Mouse (Mus musculus) cortical plate, adult 2 months (tissue): ENCODE measurements around the gene Tbc1d16. TPM values are rescaled to one million over a fixed set of nuclear protein-coding genes. Genes with fewer than 3 reads are reported as not detected.

Experiments used
- H3K27ac ChIP-seq: fragments of 200-500 bp; 2 replicates; pipeline ENCODE4 v1.5.1; 2012; ENCODE audit warnings: low read length, control low read depth, inconsistent platforms; ENCODE audit not compliant: insufficient read depth
- H3K4me1 ChIP-seq: fragments of 200-500 bp; 2 replicates; pipeline ENCODE4 v1.6.1; 2011; ENCODE audit warnings: low read length; ENCODE audit not compliant: control insufficient read depth, insufficient read depth
- H3K4me3 ChIP-seq: fragments of 200-500 bp; 2 replicates; pipeline ENCODE4 v1.5.1; 2011; ENCODE audit warnings: mild to moderate bottlenecking, low read length, control low read depth; ENCODE audit not compliant: insufficient read depth
- CTCF ChIP-seq: fragments of 200-500 bp; IDR thresholded peaks from 2 replicates; pipeline ENCODE4 v1.5.1; 2011; ENCODE audit warnings: mild to moderate bottlenecking, control low read depth, low read length; ENCODE audit not compliant: insufficient read depth; ENCODE audit errors: extremely low read depth
- POLR2A ChIP-seq: fragments of 200-500 bp; IDR thresholded peaks from 2 replicates; pipeline ENCODE4 v1.6.1; 2011; ENCODE audit warnings: mild to moderate bottlenecking, low read length, control low read depth; ENCODE audit not compliant: insufficient read depth; ENCODE audit errors: extremely low read depth
- polyA plus RNA-seq: library from polyadenylated mRNA; depleted of rRNA; stranded (reverse); fragments of >200 nt; gene quantifications from 2 replicates; pipeline ENCODE4 v1.2.3, GENCODE M21; 2012

Tbc1d16 gene
- polyA plus RNA-seq, 1 experiment: 17.6 TPM

- Histone ChIP-seq H3K27ac (no peak overlapping the region), H3K4me1 (no peaks in the 10 kb centered on the region), H3K4me3 (no peak overlapping the region)
- no peak for TF ChIP-seq CTCF
- no peak for TF ChIP-seq POLR2A
Measured at GRCm38 (mm10) chr11:119151073-119151607, 77.2 kb downstream of the Tbc1d16 start.

GRCm38 (mm10) chr11:119150442-119150841 lies 77.9 kb downstream of the Tbc1d16 start:
- H3K4me1 ChIP-seq: no peaks in the 10 kb centered on the region
- no peak overlapping the region for H3K4me3 ChIP-seq
- no peak overlapping the region for H3K27ac ChIP-seq
- no peak for TF ChIP-seq POLR2A
- no peak for TF ChIP-seq CTCF

GRCm38 (mm10) chr11:119148829-119149228 lies 79.5 kb downstream of the Tbc1d16 start:
- no peak overlapping the region for H3K27ac ChIP-seq
- no peak for TF ChIP-seq CTCF
- no peak overlapping the region for H3K4me3 ChIP-seq
- H3K4me1 ChIP-seq: no peaks in the 10 kb centered on the region

GRCm38 (mm10) chr11:119147153-119147552 lies 81.1 kb downstream of the Tbc1d16 start:
- H3K4me1 ChIP-seq: no peaks in the 10 kb centered on the region
- no peak for TF ChIP-seq POLR2A
- TF ChIP-seq CTCF: no peak
- no peak overlapping the region for H3K27ac ChIP-seq
- H3K4me3 ChIP-seq: no peak overlapping the region

GRCm38 (mm10) chr11:119146140-119146539 lies 82.2 kb downstream of the Tbc1d16 start:
- TF ChIP-seq POLR2A (no peak), CTCF (no peak)
- Histone ChIP-seq H3K4me1 (peaks cover 2% of the 10 kb centered on the region; the same call in 1 of the 2 replicates), H3K4me3 (no peak overlapping the region), H3K27ac (no peak overlapping the region)

GRCm38 (mm10) chr11:119144801-119145475 lies 83.4 kb downstream of the Tbc1d16 start:
- Histone ChIP-seq H3K27ac (no peak overlapping the region), H3K4me1 (peaks cover 2% of the 10 kb centered on the region; the same call in 1 of the 2 replicates), H3K4me3 (no peak overlapping the region)
- TF ChIP-seq CTCF (no peak), POLR2A (no peak)

- H3K4me1 ChIP-seq: peaks cover 2% of the 10 kb centered on the region; the same call in 1 of the 2 replicates
- TF ChIP-seq POLR2A: no peak
- no peak for TF ChIP-seq CTCF
- no peak overlapping the region for H3K27ac ChIP-seq
- H3K4me3 ChIP-seq: no peak overlapping the region
Measured at GRCm38 (mm10) chr11:119143376-119144002, 84.8 kb downstream of the Tbc1d16 start.

- TF ChIP-seq CTCF: no peak
- no peak for TF ChIP-seq POLR2A
- Histone ChIP-seq H3K4me1 (peaks cover 2% of the 10 kb centered on the region; the same call in 1 of the 2 replicates), H3K27ac (no peak overlapping the region), H3K4me3 (no peak overlapping the region)
Measured at GRCm38 (mm10) chr11:119142615-119143014, 85.7 kb downstream of the Tbc1d16 start.

- Histone ChIP-seq H3K4me1 (peaks cover 2% of the 10 kb centered on the region; the same call in 1 of the 2 replicates), H3K27ac (no peak overlapping the region), H3K4me3 (no peak overlapping the region)
- TF ChIP-seq POLR2A: no peak
- TF ChIP-seq CTCF: no peak
Measured at GRCm38 (mm10) chr11:119139026-119139425, 89.3 kb downstream of the Tbc1d16 start.

- H3K4me1 ChIP-seq: peaks cover 2% of the 10 kb centered on the region; the same call in 1 of the 2 replicates
- no peak overlapping the region for H3K27ac ChIP-seq
- H3K4me3 ChIP-seq: no peak overlapping the region
- TF ChIP-seq POLR2A (no peak), CTCF (no peak)
Measured at GRCm38 (mm10) chr11:119138205-119138604, 90.1 kb downstream of the Tbc1d16 start.
